Mouse (Mus musculus): ENCODE measurements at regions not wholly inside any gene's neighbourhood (a gene's known extent, or its start where the extent isn't known, plus 50 kb on each side); places are given as distances from the start of the nearest gene placed in this dataset.
"Not testable (repeated sequence)": the region's sequence is repeated elsewhere in the genome, so short reads cannot be mapped to it uniquely, and the experiment has no call there.

GRCm38 (mm10) chr16:76958597-76959392 is 54.7 kb upstream of the Usp25 start:
- DNase-seq, result no peak

GRCm38 (mm10) chr16:76957491-76957890 is 56.0 kb upstream of the Usp25 start:
- DNase-seq, result no peak

GRCm38 (mm10) chr16:76957090-76957489 is 56.4 kb upstream of the Usp25 start:
- no peak for DNase-seq

- DNase-seq, result peak; percentile 54
Observed at GRCm38 (mm10) chr16:76950836-76951486, 62.5 kb upstream of the Usp25 start.

GRCm38 (mm10) chr16:76947011-76947410 is 66.5 kb upstream of the Usp25 start:
- no peak for DNase-seq

GRCm38 (mm10) chr16:76938128-76938527 is 75.4 kb upstream of the Usp25 start:
- no peak for DNase-seq

GRCm38 (mm10) chr16:76927901-76928300 is 85.6 kb upstream of the Usp25 start:
- no peak for DNase-seq

GRCm38 (mm10) chr16:76920137-76920536 is 93.4 kb upstream of the Usp25 start:
- not testable (repeated sequence) for DNase-seq

- DNase-seq, result no peak
Observed at GRCm38 (mm10) chr16:76918598-76918997, 94.9 kb upstream of the Usp25 start.

GRCm38 (mm10) chr16:76914311-76914710 is 99.2 kb upstream of the Usp25 start:
- no peak for DNase-seq

GRCm38 (mm10) chr16:76905205-76905996 is 108.1 kb upstream of the Usp25 start:
- DNase-seq, result no peak

GRCm38 (mm10) chr16:76899083-76899482 is 114.4 kb upstream of the Usp25 start:
- peak; percentile 60 to 74 for DNase-seq

GRCm38 (mm10) chr16:76896305-76896704 is 117.2 kb upstream of the Usp25 start:
- peak; percentile 16 to 27 for DNase-seq

GRCm38 (mm10) chr16:76895781-76896180 is 117.7 kb upstream of the Usp25 start:
- DNase-seq, result no peak

GRCm38 (mm10) chr16:76878576-76878975 is 134.9 kb upstream of the Usp25 start:
- no peak for DNase-seq

- peak in 1 of 2 experiments; percentile 6 for DNase-seq
Observed at GRCm38 (mm10) chr16:76875397-76876018, 138.0 kb upstream of the Usp25 start.

GRCm38 (mm10) chr16:76866465-76866802 is 147.1 kb upstream of the Usp25 start:
- no peak for DNase-seq

- DNase-seq, result peak; percentile 79
Observed at GRCm38 (mm10) chr16:76865731-76866464, 147.6 kb upstream of the Usp25 start.

- no peak for DNase-seq
Observed at GRCm38 (mm10) chr16:76864392-76864791, 149.1 kb upstream of the Usp25 start.

- DNase-seq, result no peak
Observed at GRCm38 (mm10) chr16:76855797-76856196, 157.7 kb upstream of the Usp25 start.

- no peak for DNase-seq
Observed at GRCm38 (mm10) chr16:76851396-76851795, 162.1 kb upstream of the Usp25 start.

- DNase-seq, result no peak
Observed at GRCm38 (mm10) chr16:76837450-76837849, 176.1 kb upstream of the Usp25 start.

Measured in cerebellum, postnatal 10 days (tissue).